Mouse (Mus musculus) liver, embryonic 11.5 days (tissue): Measurements from ENCODE around the gene Ptma. TPM values are rescaled to one million over a fixed set of nuclear protein-coding genes. Genes with fewer than 3 reads are reported as not detected.
A peak's percentile ranks its signal among the peaks of the same experiment; 100 is the strongest.

Source experiments
- ATAC-seq: fragments of 200-750 bp; cut with Nextera tagmentation; replicated peaks from 2 replicates; pipeline ENCODE4 v1.8.0; 2017; ENCODE audit warnings: moderate number of reproducible peaks, mild to moderate bottlenecking, moderate TSS enrichment, moderate library complexity; ENCODE audit not compliant: low FRiP score
- DNase-seq: peaks from one replicate; pipeline ENCODE4 v3.0.0-alpha.2; 2017; ENCODE audit warnings: low spot score
- H3K27ac ChIP-seq: fragments of 300-500 bp; sonication (generic); 2 replicates; pipeline ENCODE4 v1.5.1; 2014; ENCODE audit warnings: mild to moderate bottlenecking, low read depth, low read length, control low read depth
- H3K27me3 ChIP-seq: fragments of 300-500 bp; sonication (generic); replicated peaks from 2 replicates; pipeline ENCODE4 v1.6.1; 2014; ENCODE audit warnings: low read length, mixed read lengths; ENCODE audit not compliant: control insufficient read depth, insufficient read depth
- H3K36me3 ChIP-seq: fragments of 300-500 bp; sonication (generic); 2 replicates; pipeline ENCODE4 v1.6.1; 2014; ENCODE audit warnings: mild to moderate bottlenecking, low read length, moderate library complexity, mixed read lengths; ENCODE audit not compliant: control insufficient read depth, insufficient read depth
- H3K4me1 ChIP-seq: fragments of 300-500 bp; sonication (generic); replicated peaks from 2 replicates; pipeline ENCODE4 v1.6.1; 2014; ENCODE audit warnings: low read length, mixed read lengths; ENCODE audit not compliant: control insufficient read depth, insufficient read depth
- H3K4me2 ChIP-seq: fragments of 300-500 bp; sonication (generic); 2 replicates; pipeline ENCODE4 v1.6.1; 2014; ENCODE audit warnings: mild to moderate bottlenecking, control low read depth, moderate library complexity
- H3K4me3 ChIP-seq: fragments of 300-500 bp; sonication (generic); 2 replicates; pipeline ENCODE4 v1.5.1; 2014; ENCODE audit warnings: low read depth, low read length, control low read depth
- H3K9ac ChIP-seq: fragments of 300-500 bp; sonication (generic); 2 replicates; pipeline ENCODE4 v1.6.1; 2014; ENCODE audit warnings: low read depth, low read length, control low read depth
- H3K9me3 ChIP-seq: fragments of 300-500 bp; sonication (generic); 2 replicates; pipeline ENCODE4 v1.6.1; 2016; ENCODE audit warnings: low read length, inconsistent platforms, mixed read lengths; ENCODE audit not compliant: control insufficient read depth
- WGBS: fragments of 180-500 bp; shearing (Covaris S2); extraction: QIAGEN DNeasy Blood & Tissue Kit; methylation state at CpG from one replicate; pipeline ENCODE4 v1.1.7; 2014; 5-methylcytosine and 5-hydroxymethylcytosine counted together
- polyA plus RNA-seq: library from polyadenylated mRNA; unstranded; fragments of >200 nt; fragmentation: Nextera tagmentation; extraction: Ambion mirVana; gene quantifications from 2 replicates; pipeline ENCODE4 v1.2.1, GENCODE M21; 2014

The Ptma gene
- polyA plus RNA-seq, 1 experiment from 2014 or later = 2,805 TPM

DNA sequence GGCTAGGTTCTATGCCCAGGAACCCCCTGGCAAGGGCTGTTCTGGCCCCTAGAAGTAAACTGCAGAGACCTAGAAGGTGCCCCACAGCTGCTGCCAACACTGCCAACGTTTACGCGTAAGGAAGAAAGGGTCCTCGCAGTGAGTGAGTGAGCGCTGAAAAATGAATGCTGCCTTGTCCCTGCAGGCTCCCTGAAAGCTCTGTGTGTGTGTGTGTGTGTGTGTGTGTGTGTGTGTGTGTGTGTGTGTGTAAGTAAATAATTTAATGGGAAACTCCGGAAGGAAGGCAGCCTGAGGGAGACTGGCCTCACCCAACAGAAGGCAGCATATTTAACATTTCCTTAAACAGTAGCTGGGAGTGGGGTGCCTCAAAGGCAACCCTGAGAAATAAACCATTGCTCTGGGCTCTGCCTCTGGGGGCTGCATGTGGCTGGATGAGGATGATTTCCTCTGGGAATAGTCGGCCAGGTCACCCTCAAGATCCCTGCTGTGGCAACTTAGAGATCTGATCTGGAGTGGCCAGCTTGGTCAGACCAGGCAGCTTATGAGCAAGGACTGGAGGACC is 34.9 kb upstream of the Ptma start:
- H3K27me3 ChIP-seq = no peaks in the 10 kb centered on the region
- no peak for ATAC-seq
- H3K9ac ChIP-seq = peak overlapping the region; percentile 53
- no peak for DNase-seq
- no peak overlapping the region for H3K4me2 ChIP-seq
- peaks cover 23% of the 10 kb centered on the region for H3K4me1 ChIP-seq
- peak overlapping the region; percentile 33 for H3K27ac ChIP-seq
- no peaks in the 10 kb centered on the region for H3K9me3 ChIP-seq
- no peaks in the 10 kb centered on the region for H3K36me3 ChIP-seq
- H3K4me3 ChIP-seq = no peak overlapping the region
- 72% methylated on average over 7 of the region's 7 CpGs for WGBS

DNA sequence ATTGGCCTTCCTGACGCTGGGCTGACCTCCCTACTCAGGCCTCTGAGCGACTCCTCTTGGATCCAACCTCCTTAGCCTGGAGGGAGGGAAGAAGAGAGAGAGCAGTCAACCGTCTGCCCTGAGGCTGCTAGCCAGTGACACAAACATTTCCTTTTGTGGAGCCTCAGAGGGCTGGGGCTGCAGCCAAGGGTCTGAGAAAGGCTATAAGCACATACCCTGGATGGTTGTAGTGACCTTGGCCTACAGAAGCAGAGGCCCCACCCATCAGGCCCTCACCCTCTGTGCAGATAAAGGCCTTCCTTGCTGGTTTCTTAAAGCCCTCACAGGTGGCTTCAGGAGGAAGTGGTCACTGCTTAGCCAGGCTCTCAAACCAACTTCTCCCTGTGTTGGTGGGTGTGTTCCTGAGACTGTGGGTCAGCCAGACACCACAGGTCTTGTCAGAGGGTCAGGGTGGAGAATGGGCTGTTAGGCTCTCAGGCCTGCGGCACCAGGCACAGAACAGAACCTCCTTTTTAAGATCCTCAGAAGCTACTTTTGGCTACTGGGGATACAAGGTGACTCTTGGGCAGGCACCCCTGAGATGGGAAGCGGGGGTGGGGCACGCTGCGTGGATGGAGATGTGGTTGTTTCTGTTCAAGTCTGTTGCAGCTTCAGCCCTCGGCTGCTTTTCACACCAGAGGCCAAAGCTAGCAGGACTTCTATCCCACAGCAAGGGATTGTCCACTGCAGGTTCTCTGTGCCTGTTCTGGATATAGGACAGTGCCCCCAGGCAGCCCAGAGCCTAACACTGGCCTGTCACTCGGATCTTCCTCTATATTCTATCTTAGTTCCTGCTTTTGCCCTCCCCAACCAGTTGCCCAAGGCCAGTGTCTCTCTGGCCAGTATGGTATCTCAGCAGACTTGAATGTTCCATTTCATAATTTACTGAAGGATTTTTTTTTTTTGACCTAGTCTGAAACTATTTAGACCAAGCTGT is 34.1 kb upstream of the Ptma start:
- Histone ChIP-seq H3K4me1 (peaks cover 25% of the 10 kb centered on the region), H3K4me2 (no peak overlapping the region), H3K9me3 (no peaks in the 10 kb centered on the region), H3K4me3 (no peak overlapping the region), H3K27ac (peak overlapping the region; percentile 33), H3K9ac (peak overlapping the region; percentile 53), H3K36me3 (no peaks in the 10 kb centered on the region), H3K27me3 (no peaks in the 10 kb centered on the region)
- DNase-seq = no peak
- WGBS = 53% methylated on average over 9 of the region's 9 CpGs
- no peak for ATAC-seq

DNA sequence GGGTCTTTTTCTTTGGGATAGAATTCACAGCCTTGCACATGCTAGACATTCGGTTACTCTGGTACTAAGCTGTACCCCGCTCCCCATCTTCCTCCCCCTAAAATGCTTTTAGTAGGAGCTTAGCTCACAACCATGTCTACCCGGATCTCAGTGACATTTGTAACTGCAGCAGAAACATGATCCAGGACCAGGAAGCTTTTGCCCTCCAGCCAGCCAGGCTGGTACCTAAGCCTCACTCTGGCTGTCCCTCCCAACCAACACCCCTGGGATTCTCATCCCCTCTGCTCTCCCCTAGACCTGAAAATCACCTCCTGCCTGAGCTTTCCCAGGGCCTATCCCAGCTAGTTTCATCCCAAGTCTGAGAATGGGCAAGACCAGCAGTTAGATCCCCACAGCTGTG is 32.7 kb upstream of the Ptma start:
- peaks cover 24% of the 10 kb centered on the region for H3K4me1 ChIP-seq
- H3K9ac ChIP-seq = no peak overlapping the region
- WGBS = 81% methylated on average over 3 of the region's 3 CpGs
- ATAC-seq = no peak
- no peak overlapping the region for H3K4me3 ChIP-seq
- no peak overlapping the region for H3K27ac ChIP-seq
- no peak for DNase-seq
- no peak overlapping the region for H3K4me2 ChIP-seq
- no peaks in the 10 kb centered on the region for H3K9me3 ChIP-seq
- no peaks in the 10 kb centered on the region for H3K36me3 ChIP-seq
- H3K27me3 ChIP-seq = no peaks in the 10 kb centered on the region

DNA sequence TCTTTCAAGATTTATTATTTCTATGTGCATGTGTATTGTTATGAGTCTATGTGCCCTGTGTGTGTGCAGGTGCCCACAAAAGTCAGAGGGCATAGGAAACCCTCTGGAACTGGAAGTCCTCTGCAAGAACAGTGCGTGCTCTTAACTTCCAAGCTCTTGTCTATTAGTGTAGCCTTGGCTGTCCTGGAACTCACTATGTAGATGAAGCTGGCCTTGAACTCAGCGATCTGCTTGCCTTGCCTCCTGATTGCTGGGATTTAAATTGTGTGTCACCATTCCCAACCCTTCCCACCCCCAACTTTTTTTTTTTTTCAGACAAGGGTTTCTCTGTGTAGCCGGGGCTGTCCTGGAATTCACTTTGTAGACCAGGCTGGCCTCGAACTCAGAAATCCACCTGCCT is 30.2 kb upstream of the Ptma start:
- ATAC-seq (no peak), DNase-seq (no peak)
- H3K27me3 ChIP-seq = no peaks in the 10 kb centered on the region
- no peak overlapping the region for H3K27ac ChIP-seq
- peaks cover 27% of the 10 kb centered on the region for H3K4me1 ChIP-seq
- no peak overlapping the region for H3K4me2 ChIP-seq
- no peaks in the 10 kb centered on the region for H3K9me3 ChIP-seq
- H3K36me3 ChIP-seq = no peaks in the 10 kb centered on the region
- WGBS = 90% methylated on average over 4 of the region's 4 CpGs
- H3K9ac ChIP-seq = no peak overlapping the region
- no peak overlapping the region for H3K4me3 ChIP-seq

DNA sequence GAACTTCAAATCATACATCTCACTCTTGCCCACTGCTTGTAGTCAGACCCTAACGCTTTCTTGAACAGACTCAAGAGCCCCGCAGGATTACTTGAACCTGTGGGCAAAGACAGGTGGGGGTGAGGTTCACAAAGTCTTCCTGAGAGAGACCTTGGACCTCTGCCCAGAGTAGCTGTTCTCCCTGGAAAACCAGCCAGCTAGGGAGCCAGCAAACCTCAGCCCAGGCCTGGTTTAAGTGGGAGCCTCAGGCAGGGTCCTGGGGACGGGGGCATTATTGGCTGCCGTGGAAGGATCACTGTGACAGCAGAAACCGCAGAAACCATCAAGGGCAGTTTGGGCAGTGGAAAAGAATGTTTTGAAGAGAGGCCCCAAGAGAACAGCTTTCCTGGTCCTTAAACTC is 29.2 kb upstream of the Ptma start:
- H3K36me3 ChIP-seq = no peaks in the 10 kb centered on the region
- no peak overlapping the region for H3K4me2 ChIP-seq
- H3K27ac ChIP-seq = peak overlapping the region; percentile 69
- H3K27me3 ChIP-seq = no peaks in the 10 kb centered on the region
- WGBS = 74% methylated on average over 5 of the region's 5 CpGs
- H3K9ac ChIP-seq = no peak overlapping the region
- H3K4me3 ChIP-seq = no peak overlapping the region
- no peaks in the 10 kb centered on the region for H3K9me3 ChIP-seq
- no peak for DNase-seq
- peaks cover 23% of the 10 kb centered on the region for H3K4me1 ChIP-seq
- no peak for ATAC-seq

DNA sequence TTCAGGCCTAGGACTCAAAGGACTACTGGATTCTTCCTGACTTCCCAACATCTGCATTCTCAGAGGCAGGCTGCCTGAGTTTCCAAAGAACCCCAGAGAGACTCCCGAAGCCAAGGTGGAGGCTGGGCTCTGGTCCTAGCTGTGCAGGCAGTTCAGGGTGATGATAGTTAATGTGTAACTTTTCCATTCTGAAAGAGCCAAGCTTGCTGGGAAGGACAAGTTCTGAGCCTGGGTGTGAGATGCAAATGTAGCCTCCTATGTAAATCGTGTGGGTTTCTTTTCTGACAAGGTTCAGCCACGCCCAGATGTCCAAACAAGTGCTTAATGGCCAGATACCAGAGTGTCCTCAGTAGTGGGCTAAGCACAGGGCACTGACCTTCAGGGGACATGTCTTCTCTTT is 28.5 kb upstream of the Ptma start:
- DNase-seq (no peak), ATAC-seq (no peak)
- no peak overlapping the region for H3K4me3 ChIP-seq
- H3K4me2 ChIP-seq = no peak overlapping the region
- peaks cover 24% of the 10 kb centered on the region for H3K4me1 ChIP-seq
- whole genome bisulfite sequencing = 52% methylated on average over 3 of the region's 3 CpGs
- no peak overlapping the region for H3K9ac ChIP-seq
- H3K36me3 ChIP-seq = no peaks in the 10 kb centered on the region
- H3K27me3 ChIP-seq = no peaks in the 10 kb centered on the region; the same call in 1 of the 2 replicates
- peak overlapping the region; percentile 69 for H3K27ac ChIP-seq
- no peaks in the 10 kb centered on the region for H3K9me3 ChIP-seq

DNA sequence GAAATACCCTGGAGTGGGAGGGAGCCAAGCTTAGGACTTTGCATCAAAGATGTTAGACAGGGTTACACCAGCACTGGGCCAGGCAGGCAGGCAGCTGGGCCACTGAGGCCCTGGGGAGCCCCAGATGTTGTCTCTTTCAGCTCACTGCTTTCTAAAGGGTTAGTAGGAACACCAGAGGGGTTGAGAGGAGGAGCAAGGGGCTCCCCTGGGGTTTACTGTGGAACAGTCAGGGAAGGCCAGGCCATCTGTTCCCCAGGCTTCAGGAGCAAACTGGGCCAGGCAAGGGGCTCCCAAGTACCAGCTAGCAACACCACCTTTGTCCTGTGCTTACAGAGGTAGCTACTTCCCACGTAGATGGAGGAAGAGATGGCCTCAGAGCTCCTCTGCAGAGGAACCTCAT is 27.9 kb upstream of the Ptma start:
- Histone ChIP-seq H3K27ac (0 out of 2 replicates have a peak overlapping the region, but pooled peaks have one; percentile 69), H3K27me3 (no peaks in the 10 kb centered on the region; the same call in 1 of the 2 replicates), H3K4me1 (peaks cover 30% of the 10 kb centered on the region), H3K9ac (no peak overlapping the region), H3K36me3 (no peaks in the 10 kb centered on the region), H3K4me2 (no peak overlapping the region), H3K4me3 (no peak overlapping the region), H3K9me3 (no peaks in the 10 kb centered on the region)
- DNase-seq = no peak
- 60% methylated on average over 1 of the region's 1 CpGs for WGBS
- ATAC-seq = no peak

DNA sequence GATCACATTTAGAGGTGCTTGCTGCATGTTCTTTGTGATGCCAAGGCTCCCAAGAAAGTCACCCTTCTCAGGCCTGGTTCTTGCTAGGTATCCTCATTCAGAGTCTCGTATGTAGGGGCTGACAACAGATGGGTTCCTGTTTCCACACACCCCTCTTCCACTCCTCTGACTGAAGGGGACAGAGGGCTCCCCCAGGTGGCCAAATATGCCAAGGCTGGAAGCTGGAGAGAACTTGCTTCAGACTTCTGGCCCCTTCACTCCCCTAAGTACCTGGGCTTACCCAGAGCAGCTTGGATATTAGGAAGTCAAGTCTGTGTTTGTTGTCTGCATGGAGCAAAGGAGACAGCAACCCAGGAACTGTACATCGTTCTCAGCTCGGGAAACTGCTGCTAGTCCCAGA is 26.6 kb upstream of the Ptma start:
- no peak overlapping the region for H3K27ac ChIP-seq
- H3K4me1 ChIP-seq = peaks cover 37% of the 10 kb centered on the region
- H3K9ac ChIP-seq = no peak overlapping the region
- DNase-seq (no peak), ATAC-seq (no peak)
- WGBS = 36% methylated on average over 3 of the region's 3 CpGs
- no peaks in the 10 kb centered on the region; the same call in 1 of the 2 replicates for H3K27me3 ChIP-seq
- H3K4me2 ChIP-seq = no peak overlapping the region
- H3K9me3 ChIP-seq = no peaks in the 10 kb centered on the region
- H3K4me3 ChIP-seq = no peak overlapping the region
- H3K36me3 ChIP-seq = no peaks in the 10 kb centered on the region
